Mouse (Mus musculus) large intestine, adult 2 months (tissue): ENCODE results near the gene Zfp281. TPM values are rescaled to one million over a fixed set of nuclear protein-coding genes. Genes with fewer than 3 reads are reported as not detected.

Source experiments
- DNase-seq: peaks from one replicate; pipeline ENCODE4 v3.0.0-alpha.2; 2012; ENCODE audit warnings: low read depth, low spot score
- WGBS: fragments of 180-500 bp; shearing (Covaris S2); methylation state at CpG from one replicate; pipeline ENCODE4 v1.1.7; 2018; 5-methylcytosine and 5-hydroxymethylcytosine counted together
- polyA plus RNA-seq: library from polyadenylated mRNA; depleted of rRNA; stranded (reverse); fragments of >200 nt; gene quantifications from 2 replicates; pipeline ENCODE4 v1.2.3, GENCODE M21; 2012; rRNA removed

Gene Zfp281
- polyA plus RNA-seq, 1 experiment = 1.0 TPM

DNA sequence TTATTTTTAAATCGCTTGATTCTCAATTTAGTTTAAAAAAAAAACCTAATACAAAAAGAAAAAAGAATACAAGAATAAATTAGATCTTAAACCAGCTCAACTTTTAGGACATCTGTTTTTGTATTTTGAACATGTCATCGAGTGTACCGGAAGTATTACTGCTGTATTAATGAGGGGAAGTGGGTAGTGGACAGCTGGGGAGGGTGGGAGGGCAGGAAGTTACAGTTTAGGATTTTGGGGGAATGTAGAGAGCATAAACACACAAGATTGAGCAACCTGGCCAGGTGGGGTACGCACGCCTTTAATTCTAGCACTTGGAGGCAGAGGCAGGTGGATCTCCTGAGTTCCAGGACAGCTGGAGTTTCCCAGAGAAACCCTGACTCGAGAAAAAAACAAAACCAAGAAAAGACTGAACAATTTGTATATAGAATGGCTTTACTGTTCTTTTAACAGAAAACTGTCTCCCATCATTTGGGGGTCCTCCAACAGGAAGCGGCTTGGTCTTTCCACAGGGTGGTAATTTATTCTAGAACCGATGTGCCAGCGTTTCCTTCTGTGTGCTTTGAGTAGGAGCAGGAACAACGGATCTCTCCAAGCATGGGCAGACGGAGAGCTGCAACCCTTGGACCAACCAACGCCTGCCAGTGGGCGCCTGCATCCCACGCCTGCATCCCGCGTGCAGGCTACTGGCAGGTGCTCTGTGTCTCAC lies 51.2 kb downstream of the Zfp281 start:
- WGBS = 74% methylated on average over 16 of the region's 16 CpGs
- DNase-seq = no peak

- 69% methylated on average over 6 of the region's 6 CpGs for WGBS
- DNase-seq = no peak
Measured at GRCm38 (mm10) chr1:136676445-136676755, 51.7 kb downstream of the Zfp281 start.

DNA sequence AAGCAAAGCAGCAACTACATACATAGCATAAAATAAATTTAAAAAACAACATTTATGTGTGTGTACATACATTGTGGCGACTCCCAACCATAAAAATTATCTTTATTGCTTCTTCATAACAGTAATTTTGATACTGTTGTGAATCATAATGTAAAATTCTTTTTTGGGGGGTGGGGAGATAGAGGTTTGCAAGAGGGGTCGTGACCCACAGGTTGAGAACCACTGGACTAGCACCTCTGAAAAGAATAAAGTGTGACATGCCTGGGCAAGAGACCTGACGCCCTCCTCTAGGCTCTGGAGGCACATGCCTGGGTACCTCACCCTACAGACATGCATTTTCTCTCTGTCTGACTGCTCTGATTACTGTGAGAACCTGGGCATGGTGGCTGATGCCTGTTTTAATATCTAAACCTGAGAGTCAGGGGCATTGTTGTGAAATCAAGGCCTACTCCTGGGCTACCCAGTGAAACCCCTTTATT lies 53.2 kb downstream of the Zfp281 start:
- DNase-seq = no peak
- WGBS = 63% methylated on average over 3 of the region's 3 CpGs

DNA sequence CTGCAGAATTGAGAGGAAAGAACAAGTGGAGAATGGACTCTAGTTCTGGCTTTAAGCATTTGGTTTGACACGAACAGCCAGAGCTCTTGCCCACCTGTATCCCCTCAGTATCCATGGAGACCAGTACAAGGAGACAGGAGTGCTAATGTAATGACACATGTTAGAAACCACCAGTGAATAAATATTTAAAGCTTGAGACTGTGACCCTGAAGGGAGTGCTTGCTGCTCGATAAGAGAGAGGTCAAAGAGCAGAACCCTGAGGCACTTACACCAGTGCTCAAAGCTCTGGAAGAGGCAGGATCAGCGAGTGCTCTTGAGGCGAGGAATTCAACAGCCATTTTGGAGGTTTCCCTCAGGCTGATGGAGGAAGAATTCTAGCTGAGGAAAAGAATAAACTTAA lies 54.1 kb downstream of the Zfp281 start:
- 55% methylated on average over 4 of the region's 4 CpGs for WGBS
- DNase-seq = no peak

Other genes starting within 250 kb of the Zfp281 start
- gene Ddx59, start 209.6 kb upstream of the Zfp281 start, polyA plus RNA-seq = 1.4 and 1.9 TPM in 2 replicates
- gene Kif14, start 158.6 kb upstream of the Zfp281 start, polyA plus RNA-seq = 0.77 and 1.2 TPM in 2 replicates